Mouse (Mus musculus) left cerebral cortex, postnatal 10 days (tissue): Measurements from ENCODE around the gene Poldip2. TPM values are rescaled to one million over a fixed set of nuclear protein-coding genes. Genes with fewer than 3 reads are reported as not detected.

Experiments used
- DNase-seq, 2 experiments: peaks; one replicate each; pipeline ENCODE4 v3.0.0; 2021 to 2022; ENCODE audit warnings: low spot score in 2 of 2, mixed read lengths in 1 of 2; ENCODE audit errors: extremely low spot score in 1 of 2
- intact Hi-C: fragments of 180-260 bp; cut with DNase I; formaldehyde crosslinking; loops from one replicate; pipeline ENCODE4 v1.15.1; 2025
- total RNA-seq, 2 experiments: library from RNA; stranded (reverse); gene quantifications; 2 replicates each; pipeline ENCODE4 v1.2.3; 2021

The Poldip2 gene
- 100 to 1,000 TPM; 117 to 119 TPM for total RNA-seq

DNA sequence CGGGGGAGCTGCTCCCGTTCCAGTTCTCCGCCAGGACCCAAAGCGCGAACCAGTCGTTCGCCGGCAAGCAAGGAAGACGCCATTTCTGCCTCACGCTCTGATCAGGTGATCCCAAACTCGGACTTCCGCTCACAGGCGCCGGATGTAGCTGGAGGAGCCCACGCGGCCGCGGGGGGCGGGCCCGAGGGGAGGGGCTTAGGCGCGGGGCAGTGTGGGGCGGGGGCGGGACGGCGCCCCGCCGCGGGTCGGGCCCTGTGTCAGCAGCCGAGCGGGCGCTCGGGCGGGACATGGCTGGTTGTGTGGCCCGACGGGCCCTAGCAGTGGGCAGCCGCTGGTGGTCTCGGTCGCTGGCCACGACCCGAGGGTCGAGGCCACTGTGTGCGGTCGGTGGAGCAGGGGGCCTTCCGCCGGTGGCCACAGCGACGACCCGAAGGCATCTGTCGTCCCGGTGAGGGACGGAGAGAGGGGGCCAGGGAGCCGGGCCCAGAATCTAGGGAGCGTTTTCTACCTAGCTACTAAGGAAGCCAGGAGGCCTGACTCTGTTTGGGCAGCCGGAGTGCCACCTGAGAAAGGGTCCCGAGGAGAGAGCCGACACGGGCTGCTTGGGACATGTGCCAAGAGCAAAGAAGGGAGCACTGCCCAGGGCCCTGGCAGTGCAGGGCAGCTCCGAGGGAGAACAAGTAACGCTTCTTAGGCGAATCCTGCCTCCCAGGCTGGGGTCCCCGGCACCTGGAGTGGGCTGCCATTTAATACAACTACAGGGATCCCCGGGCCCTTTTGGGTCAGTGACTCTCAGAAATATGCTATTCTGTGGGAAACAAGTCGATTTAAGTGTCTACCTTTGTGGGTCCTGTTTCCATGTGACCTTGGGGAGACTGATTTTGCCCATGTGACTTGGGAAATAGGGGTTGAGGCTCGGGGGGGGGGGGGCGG lies at the start of gene Poldip2, which contains the start of gene Tmem199:
Gene Poldip2, plus strand, starts transcription at position 169 of the 933 bp plus-strand sequence.
Gene Tmem199, minus strand, starts transcription at position 148 of the 933 bp plus-strand sequence.
- DNase-seq = peak; percentile 85 to 95
- intact Hi-C loops = no loop called here

DNA sequence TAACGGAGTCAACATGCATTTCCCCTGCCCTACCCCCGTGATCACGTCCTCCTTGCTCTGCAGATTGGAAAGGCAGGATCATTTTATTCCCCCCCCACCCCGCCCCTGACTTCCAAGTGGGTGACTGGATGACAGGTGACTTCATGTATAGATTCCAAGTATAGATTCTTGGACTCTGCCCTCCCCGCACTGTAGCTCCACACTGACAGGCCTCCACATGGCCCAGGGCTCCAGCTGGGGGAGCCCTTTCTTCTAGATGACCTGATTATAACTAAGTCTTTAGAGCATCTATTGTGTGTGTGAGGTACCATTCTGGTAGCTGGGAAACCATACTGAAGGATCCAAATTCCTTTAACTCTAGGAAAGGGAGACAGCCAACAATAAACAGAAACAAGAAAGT lies 49.3 kb upstream of the Poldip2 start:
- intact Hi-C loops = no loop called here

DNA sequence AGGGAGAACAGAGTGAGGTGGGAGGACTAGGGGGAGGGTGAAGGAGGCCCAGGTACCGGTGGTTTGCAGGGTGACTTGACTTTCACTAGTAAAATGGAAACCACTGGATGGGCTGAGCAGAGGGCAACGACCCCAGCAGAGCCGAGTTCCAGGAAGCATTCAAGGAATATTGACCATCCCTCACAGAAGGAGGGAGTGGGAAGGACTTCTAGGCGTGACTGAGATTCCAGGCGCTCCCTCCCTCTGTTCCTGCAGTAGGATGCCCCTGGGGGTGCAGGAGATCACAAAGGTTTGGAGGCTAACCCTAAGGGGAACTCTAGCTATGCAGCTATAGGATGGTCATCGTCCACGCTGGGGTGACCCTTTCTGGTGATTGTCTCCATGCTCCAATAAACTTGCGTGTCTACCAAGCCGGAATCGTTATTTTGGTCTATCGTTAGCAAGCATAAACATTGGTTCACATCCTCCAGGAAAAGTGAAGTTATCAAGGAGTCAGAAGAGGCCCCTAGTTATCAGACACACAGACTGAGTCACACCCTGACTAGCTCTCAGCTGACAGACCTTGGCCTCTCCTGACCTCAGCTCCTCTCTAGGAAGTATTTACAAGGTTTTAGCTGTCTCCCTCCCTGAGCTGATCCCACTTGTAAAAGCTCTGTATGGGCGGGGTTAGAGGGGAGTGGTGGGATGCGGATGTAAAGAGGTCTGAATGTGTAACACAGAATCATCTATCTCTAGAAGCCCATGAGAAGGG lies 48.5 kb upstream of the Poldip2 start:
- no peak for DNase-seq
- intact Hi-C loops = no loop called here

More for the DNA sequence above, 49.3 kb upstream of the Poldip2 start:
- DNase-seq = no peak

DNA sequence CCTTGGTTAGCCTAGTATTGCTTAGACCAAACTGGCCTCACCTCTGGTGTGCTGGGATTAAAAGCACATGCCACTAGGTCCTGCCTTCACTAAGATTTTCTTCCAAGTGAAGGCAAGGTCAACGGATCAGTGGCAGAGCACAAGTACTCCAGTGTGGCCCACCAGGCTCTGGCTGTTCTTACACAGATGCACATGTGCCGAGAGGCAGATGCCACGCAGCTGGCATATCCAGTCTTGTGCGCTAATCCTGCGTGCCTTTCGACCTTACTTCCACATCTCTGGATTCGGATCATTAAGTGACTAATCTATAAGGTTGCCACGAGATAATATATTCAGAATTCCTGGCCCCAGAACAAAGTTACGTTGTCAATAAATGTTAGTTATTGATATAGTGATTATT lies 46.9 kb upstream of the Poldip2 start:
- DNase-seq = no peak
- intact Hi-C loops = no loop called here

DNA sequence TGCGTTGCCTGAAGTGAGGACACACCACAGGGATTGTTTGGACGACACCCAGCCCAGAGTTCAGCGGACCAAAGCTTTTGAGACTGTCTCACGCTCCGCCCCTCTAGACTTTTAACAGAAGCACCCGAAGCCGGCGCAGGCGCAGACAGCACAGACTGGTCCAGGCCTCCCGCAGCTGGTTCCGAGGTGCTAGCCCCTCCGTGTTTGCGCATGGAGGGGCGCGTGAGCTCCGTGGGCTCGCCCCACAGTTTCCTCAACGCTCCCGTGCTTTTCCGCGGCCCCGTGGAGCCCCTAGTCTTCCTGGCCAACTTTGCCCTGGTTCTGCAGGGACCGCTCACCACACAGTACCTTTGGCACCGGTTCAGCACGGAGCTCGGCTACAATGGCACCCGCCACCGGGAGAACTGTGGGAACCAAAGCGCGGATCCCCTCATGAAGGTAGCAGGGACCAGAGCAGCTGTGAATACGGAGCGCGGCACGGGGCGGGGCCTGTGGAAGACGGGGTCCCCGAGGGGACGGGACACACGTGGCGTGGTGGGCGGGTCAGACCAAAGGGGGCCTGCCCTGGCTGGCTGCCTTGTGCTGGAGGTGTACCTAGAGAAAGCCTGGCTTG lies 46.3 kb upstream of the Poldip2 start, which contains the start of gene Slc46a1:
Gene Slc46a1, plus strand, starts transcription at position 130 of the 613 bp plus-strand sequence.
- intact Hi-C loops = no loop called here
- peak; percentile 69 to 92 for DNase-seq

DNA sequence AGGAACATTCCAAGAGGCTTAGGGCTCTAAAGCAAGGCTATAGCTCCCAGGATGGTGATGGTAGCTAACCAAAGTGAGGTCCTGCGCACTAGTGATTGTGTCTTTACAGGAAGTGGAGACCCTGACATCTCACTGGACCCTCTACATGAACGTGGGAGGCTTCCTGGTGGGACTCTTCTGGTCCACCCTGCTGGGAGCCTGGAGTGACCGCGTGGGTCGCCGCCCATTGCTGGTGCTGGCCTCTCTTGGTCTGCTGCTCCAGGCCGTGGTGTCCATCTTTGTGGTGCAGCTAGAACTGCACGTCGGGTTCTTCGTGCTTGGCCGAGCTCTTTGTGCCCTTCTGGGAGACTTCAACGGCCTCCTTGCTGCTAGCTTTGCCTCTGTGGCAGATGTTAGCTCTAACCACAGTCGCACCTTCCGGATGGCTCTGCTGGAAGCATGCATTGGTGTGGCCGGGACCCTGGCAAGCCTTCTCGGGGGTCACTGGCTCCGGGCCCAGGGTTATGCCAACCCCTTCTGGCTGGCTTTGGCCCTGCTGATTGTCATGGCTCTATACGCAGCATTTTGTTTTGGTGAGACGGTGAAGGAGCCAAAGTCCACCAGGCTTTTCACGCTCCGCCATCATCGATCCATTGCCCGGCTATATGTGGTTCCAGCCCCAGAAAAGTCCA lies 45.6 kb upstream of the Poldip2 start:
- intact Hi-C loops = no loop called here
- peak in 1 of 2 experiments; percentile 44 for DNase-seq

DNA sequence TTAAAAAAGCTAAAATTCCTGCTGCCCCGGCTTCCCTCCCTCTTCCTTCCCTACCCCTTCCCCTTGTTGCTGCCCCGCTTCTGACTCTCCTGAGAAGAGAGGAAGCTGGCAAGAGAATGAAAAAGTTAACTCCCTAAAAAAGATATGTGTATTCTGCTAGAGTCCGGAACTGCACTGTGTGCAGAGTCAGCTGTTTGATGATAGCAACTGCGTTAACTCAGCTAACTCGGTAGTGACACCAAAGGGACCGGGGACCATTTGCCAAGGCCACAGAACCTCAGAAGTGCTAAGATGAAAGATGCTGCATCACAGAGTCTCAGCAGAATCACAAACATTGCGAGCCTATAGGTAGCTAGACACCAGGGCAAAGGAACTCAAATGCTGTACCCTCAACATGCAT lies 44.5 kb upstream of the Poldip2 start:
- DNase-seq = no peak
- intact Hi-C loops = no loop called here

DNA sequence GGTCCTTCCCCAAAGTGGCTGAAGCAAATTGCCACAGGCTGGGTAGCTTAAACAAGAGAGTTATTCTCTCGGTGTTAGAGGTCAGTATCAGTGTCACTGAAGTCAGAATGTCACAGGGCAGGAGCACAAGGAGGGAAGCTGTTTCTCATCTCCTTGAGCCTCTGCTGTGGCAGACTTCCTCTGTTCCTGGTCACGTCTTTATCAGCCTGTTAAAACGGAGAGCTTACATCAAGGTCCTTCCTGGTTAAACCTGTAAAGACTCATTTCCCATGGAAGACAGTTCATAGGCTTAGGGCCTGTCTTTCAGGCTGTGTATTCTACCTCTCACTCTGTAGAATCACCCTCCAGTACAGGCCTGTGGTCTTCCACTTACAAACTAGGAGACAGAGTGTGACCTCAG lies 44.1 kb upstream of the Poldip2 start:
- DNase-seq = no peak
- intact Hi-C loops = no loop called here

DNA sequence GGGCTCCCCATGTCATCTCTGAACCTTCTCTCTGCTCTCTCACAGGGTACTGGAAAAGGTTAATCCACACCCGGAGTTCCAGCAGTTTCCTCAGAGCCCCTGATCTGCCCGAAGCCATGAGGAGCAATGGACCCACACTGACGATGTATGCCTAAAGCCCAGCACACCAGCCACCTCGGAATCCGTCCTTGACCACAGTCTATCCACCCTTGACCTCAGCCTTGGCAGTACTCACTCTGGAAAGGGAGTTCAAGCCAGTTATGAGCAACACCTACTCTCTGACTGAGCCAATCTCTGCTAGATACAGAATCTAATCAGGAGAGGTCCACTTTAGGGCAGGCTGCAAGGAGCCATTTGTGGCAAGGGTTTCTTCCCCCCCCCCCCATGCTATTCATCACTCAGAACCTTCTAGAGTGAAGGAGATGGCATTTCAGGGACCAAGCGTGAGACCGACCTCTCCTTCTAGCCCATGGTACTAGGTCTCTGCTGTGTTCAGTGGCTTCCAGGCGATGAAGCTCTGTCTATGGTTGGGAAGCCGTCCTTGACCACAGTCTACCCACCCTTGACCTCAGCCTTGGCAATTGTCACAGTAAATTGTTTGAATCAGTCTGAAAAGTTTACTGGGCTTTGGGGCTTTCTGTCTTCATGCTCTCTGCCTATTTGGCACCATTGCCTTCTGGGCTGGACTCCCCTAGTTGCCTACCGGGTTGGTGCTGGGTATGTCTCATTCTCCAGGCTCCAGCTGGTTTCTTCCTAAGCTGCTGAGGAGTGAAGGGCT lies 40.5 kb upstream of the Poldip2 start:
- DNase-seq = no peak
- intact Hi-C loops = no loop called here

DNA sequence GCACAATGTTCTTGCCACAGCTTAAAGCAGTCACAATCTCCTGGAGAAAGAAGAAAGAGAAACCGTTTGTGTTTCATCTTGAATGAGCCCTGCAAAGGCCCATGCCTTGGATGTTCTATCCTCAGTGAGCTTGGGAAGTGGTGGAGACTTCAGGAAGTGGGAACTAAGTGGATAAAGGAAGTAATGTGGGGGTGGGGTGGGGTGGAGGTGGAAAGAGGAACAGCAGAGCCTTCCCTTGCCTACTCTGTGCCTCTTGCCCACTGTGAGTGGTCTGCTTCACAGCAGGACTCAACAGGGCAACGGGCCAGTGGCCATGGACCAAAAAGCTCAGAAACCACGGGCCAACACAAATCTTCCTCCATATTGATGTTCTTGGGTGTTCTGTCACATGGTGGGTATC lies 36.7 kb upstream of the Poldip2 start:
- no peak for DNase-seq
- intact Hi-C loops = no loop called here

DNA sequence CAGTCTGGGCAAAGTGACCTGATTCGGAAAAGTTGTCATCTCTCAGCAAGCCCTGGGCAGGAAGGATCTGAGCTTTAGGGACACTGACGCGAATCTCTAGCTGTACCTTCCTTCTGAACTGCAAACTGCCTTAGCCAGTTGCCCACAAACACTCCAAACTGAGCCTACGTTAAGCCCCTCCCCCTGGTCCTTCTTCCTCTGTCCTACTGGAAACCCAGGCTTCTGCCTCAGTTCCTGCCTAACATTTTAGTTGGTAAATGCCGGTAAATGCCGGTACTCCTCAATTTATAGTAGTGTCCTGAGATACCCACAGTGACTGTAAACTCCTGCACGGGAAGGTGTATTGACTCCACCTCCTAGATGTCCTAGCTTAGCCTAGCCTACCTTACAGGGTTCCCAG lies 28.4 kb upstream of the Poldip2 start:
- DNase-seq = no peak
- intact Hi-C loops = no loop called here

DNA sequence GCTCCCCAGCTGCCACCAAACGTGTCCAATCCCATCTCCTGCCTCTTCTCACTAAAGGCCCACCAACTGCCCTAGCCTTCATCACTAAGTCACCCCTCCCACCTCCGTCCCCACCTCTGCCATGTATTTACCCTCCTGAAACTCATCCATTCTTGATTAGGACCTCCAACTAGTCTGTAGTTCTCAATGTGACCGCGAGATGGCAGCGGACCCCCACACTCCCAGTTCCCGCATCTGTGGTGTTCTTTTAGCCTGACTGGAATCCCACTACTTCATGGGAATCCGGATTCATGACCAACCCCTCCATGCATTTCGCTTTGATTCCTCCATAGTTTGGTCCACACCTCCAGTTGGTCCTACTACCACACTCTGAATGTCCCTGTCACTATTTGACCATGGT lies 23.8 kb upstream of the Poldip2 start:
- intact Hi-C loops = no loop called here
- DNase-seq = peak; percentile 70 to 75

DNA sequence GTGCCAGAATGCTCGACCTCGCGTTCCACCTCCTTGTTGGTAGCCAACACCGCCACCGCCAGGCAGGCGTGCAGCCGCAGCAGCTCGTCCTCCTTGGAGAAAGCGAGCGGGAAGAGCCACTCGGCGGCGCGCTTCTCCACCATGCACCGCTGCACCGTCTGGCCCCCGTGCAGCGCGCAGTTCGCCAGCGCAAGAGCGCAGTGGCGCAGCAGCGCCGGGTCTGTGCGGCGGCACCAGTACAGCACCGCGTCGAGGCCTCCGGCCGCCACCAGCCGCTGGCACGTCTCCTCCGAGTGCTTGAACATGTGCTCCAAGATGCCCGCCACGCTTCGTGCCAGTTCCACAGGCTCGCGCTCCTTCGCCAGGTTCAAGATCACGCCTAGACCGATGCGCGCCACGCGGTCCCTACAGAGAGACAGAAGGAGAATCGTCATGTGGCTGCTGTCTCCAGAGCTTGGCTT lies 21.2 kb upstream of the Poldip2 start:
- DNase-seq = peak; percentile 25 to 77
- intact Hi-C loops = no loop called here

DNA sequence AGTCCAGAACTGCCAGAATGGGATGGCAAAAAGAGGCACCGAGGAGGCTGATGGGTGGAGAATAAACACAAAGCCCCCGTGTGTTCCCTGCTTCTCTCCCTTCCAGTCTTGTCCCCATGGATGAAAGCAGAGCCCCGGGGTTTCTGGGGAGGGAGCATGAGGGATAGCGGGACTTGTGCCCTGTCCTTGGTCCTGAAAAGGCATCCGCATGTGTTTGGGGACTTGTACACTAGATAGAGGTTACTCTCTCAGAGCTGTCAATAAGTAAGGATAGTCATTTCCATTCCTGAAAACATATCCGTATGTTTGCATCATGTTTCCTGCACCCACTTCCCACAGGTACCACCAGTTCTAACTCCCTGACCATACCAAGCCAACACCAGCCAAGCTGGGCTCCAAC lies 16.1 kb upstream of the Poldip2 start:
- no peak for DNase-seq
- intact Hi-C loops = no loop called here

DNA sequence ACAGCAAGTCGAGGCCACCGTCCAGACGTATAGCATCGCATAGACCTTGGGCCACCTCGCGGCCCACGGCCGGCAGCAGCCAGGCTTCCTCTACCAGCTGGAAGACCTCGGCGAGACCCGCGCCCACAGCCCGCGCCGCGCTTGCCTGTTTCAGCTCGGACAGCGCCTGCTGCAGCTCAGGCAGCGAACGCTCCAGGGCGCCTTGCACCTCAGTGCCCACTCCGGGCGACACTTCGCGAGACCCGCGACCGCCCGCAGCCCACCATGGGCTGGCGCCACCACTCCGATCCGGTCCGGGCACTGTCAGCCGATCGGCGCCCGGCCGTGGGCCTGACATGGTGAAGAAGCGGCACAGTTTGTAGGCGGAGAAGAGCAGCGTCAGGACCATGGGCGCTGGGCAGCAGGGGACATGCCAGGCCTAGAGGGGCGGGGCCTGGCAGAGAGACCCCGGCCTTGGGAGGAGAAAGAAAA lies 14.9 kb upstream of the Poldip2 start:
- intact Hi-C loops = no loop called here
- peak; percentile 28 to 67 for DNase-seq

DNA sequence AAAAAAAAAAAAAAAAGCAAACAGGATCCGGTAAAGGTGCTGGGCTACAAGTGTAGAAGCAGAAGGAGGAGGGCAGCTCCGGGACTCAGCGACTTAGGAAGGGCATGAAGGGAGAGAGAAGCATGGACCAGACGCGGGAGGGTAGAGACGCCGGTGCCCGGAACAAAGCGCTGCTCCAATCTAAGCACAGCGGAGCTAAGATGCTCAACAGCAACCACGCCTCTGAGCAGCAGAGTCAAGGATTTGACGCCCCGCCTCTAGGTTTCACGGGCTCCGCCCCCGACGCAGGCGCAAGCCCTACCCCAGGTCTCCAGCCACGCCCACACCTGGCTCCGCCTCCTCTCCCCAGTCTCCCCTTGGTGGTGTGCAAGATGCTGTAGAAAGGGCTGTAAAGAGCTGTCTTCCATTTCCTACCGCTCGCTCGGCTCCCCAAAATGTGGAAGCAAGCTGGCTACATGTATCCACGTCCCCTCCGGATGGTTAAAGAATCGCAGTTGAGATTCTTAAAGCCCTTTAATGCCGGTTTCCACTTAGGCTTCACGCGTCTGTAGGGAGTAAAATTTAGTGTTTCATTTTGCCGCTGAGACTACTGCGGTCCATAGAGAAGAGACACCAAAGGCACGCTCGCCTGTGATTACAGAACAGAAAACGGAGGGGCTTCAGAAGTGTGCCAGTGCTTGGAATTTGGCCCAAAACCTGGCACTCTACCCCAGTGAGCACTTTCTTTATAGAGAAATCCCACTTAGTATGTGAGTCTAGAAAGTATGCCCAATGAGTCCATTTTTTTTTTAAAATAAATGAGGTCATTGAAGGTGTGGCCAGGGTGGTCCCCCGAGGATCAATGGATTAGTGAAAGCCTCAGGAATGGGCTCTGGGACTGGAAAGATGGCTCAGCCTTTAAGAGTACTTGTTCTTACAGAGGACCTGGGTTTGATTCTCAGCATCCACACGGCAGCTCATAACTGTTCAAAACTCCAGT lies 14.2 kb upstream of the Poldip2 start, which contains the start of gene Sarm1:
Gene Sarm1, minus strand, starts transcription at position 211 of the 979 bp plus-strand sequence.
- DNase-seq = peak; percentile 94 to 97
- intact Hi-C loops = no loop called here

DNA sequence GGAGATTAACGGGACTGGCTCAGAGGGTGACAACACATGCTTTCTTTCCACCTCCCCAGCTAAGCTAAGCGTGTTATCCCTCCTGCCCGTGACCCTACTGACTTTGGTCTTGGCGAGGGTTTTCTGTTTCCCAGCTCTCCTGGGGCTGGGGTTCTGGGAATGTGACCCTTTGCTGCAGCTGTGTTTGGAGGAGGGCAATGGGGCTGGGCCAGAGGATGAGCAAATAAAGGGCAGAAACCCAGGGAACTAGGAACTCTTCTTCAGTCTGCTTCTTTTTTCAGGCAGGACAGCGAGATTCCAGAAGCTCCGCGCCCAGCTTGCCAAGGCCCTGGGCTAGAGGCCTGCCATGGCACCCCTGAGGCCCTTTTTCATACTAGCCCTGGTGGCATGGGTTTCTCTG lies 13.0 kb upstream of the Poldip2 start, which contains the start of gene Vtn:
Gene Vtn, plus strand, starts transcription at position 88 of the 400 bp plus-strand sequence.
- peak in 1 of 2 experiments; percentile 80 for DNase-seq
- intact Hi-C loops = no loop called here
